Mouse (Mus musculus): ENCODE data around the gene Vmn1r46. TPM values are rescaled to one million over a fixed set of nuclear protein-coding genes. Genes with fewer than 3 reads are reported as not detected.
"Not testable (repeated sequence)": the region's sequence is repeated elsewhere in the genome, so short reads cannot be mapped to it uniquely, and the experiment has no call there.

Vmn1r46 gene
- not detected in 2 replicates for polyA plus RNA-seq (2015; fragmentation: Nextera tagmentation; extraction: Ambion mirVana)

DNA sequence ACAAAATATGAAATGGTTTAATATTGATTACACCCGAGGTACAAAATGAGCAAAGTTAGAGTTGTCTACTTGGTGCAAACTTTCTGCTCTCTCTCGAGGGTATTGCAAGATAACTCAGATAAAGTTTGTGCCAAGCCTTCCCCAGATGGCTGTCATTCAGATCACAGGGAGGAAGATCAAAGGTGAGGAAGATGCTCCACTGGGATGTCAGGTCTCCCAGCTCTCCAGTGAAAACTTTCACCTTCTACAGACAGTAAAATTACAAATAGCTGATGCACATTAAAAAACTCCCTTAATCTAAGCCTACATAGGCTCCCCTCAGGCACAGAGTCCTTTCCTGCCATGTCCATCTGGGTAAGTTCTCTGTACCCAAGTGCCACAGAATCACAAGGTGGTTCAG is at the start of gene Vmn1r46:
Gene Vmn1r46, plus strand, starts transcription at position 301 of the 400 bp plus-strand sequence.
- H3K4me2 ChIP-seq (replicated peaks), result no peak within 1 kb of the TSS

DNA sequence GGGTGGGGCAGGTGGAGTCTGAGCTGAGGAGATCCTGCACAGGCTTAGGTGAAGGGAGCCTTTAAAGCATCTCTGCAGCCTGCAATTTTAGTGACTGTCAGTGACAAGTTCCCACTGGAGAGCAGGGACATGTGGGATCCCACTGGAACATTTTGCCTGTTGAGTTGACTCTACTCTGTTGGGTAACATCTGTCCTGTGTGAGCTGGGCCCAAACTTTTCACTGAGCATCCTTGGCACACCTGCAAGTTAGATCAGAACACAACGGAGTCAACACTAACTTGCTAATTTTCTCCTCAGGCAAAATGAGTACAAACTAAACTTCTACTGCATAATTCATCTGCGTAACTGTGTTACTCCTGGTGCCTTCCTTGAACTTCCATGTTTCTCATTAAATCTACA is 28.6 kb upstream of the Vmn1r46 start, which contains the start of gene Vmn1r45:
Gene Vmn1r45, minus strand, starts transcription at position 101 of the 400 bp plus-strand sequence.
- not testable (repeated sequence) for H3K9me3 ChIP-seq; H3K4me3 ChIP-seq (replicated peaks); H3K4me1 ChIP-seq (replicated peaks); H3K4me2 ChIP-seq (replicated peaks); H3K27me3 ChIP-seq (replicated peaks); ATAC-seq; H3K9ac ChIP-seq; H3K36me3 ChIP-seq; H3K27ac ChIP-seq
- 90% methylated on average over 2 of the region's 2 CpGs for WGBS

More for the DNA sequence above, at the start of gene Vmn1r46:
- 48% methylated on average over 2 of the region's 2 CpGs for WGBS
- no peaks in the 10 kb centered on the region for H3K36me3 ChIP-seq
- no peaks in the 10 kb centered on the region for H3K4me1 ChIP-seq (replicated peaks)
- no peak within 1 kb of the TSS for H3K4me3 ChIP-seq (replicated peaks)
- ATAC-seq, result no peak
- H3K9me3 ChIP-seq, result no peaks in the 10 kb centered on the region
- H3K9ac ChIP-seq, result no peak within 1 kb of the TSS
- H3K27me3 ChIP-seq (replicated peaks), result no peaks in the 10 kb centered on the region
- H3K27ac ChIP-seq, result no peak within 1 kb of the TSS

DNA sequence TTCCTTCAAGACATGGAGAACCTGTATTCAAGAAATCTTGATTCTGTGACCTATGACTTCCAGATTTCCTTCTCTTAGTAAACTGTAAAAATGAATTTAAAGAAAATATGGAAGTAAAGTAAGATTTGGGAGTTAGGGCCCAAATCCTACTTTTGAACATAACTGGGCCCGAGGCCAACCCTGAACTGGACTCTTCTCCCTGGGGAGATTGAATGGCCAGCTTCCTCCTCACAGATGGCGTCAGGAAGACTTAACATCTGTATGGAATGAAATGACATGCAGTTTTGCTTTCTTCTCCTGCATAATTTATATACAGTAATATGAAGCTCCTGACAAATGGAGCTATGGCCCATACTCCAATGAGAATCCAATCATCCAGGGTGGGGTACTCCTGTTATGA is 28.2 kb upstream of the Vmn1r46 start:
- no peaks in the 10 kb centered on the region for H3K9me3 ChIP-seq
- H3K27ac ChIP-seq, result no peak overlapping the region
- ATAC-seq, result no peak
- no peak overlapping the region for H3K4me3 ChIP-seq (replicated peaks)
- H3K27me3 ChIP-seq (replicated peaks), result no peaks in the 10 kb centered on the region
- 68% methylated on average over 2 of the region's 2 CpGs for WGBS
- no peaks in the 10 kb centered on the region for H3K36me3 ChIP-seq
- no peak overlapping the region for H3K9ac ChIP-seq
- H3K4me1 ChIP-seq (replicated peaks), result no peaks in the 10 kb centered on the region
- H3K4me2 ChIP-seq (replicated peaks), result no peak overlapping the region

DNA sequence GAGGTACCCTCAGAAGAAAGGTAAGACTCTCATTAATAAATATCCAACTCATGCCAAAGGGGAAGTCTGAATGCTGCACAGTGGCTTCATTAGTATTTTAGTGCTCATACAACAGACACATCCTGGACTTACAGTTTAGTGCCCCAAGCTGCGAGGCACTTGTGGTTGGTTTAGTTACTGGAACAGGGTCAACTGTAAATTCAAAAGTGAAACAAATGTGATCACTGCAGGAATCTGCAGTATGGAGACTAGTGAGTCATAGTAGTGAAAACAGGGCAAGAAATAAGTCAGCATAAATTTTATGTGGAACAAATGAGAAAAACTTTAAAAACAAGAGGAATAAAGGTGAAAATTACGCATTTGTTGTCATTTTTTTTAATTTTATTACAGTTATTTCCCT is 15.6 kb upstream of the Vmn1r46 start:
- no peak overlapping the region for H3K9ac ChIP-seq
- no peaks in the 10 kb centered on the region for H3K36me3 ChIP-seq
- WGBS, result 77% methylated on average over 2 of the region's 2 CpGs
- H3K4me3 ChIP-seq (replicated peaks), result no peak overlapping the region
- no peak for ATAC-seq
- no peak overlapping the region for H3K4me2 ChIP-seq (replicated peaks)
- H3K27ac ChIP-seq, result no peak overlapping the region
- no peaks in the 10 kb centered on the region for H3K4me1 ChIP-seq (replicated peaks)
- no peaks in the 10 kb centered on the region for H3K27me3 ChIP-seq (replicated peaks)
- no peaks in the 10 kb centered on the region for H3K9me3 ChIP-seq

DNA sequence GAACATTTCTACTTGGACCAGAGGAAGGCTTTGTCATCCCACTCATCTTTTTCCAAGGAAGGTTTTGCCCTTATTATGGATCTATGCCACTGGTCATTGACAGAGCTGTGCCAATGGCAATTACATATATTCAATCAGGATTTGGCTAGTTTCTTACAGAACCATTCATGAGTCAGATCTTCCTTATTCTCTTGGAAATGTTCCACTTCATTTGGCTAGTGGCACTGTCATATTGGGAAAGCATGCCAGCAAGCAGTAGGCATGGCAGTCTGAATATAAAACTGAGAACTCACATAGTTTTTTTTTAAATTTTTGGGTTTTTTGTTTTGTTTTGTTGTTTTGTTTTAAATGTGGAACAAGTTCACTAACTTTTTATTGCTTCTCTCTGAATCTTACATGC is 2.8 kb upstream of the Vmn1r46 start:
- no peaks in the 10 kb centered on the region for H3K4me1 ChIP-seq (replicated peaks)
- no peak overlapping the region for H3K4me2 ChIP-seq (replicated peaks)
- H3K27me3 ChIP-seq (replicated peaks), result no peaks in the 10 kb centered on the region
- H3K9ac ChIP-seq, result no peak overlapping the region
- no peaks in the 10 kb centered on the region for H3K36me3 ChIP-seq
- H3K4me3 ChIP-seq (replicated peaks), result no peak overlapping the region
- no peak for ATAC-seq
- H3K9me3 ChIP-seq, result no peaks in the 10 kb centered on the region
- no peak overlapping the region for H3K27ac ChIP-seq

DNA sequence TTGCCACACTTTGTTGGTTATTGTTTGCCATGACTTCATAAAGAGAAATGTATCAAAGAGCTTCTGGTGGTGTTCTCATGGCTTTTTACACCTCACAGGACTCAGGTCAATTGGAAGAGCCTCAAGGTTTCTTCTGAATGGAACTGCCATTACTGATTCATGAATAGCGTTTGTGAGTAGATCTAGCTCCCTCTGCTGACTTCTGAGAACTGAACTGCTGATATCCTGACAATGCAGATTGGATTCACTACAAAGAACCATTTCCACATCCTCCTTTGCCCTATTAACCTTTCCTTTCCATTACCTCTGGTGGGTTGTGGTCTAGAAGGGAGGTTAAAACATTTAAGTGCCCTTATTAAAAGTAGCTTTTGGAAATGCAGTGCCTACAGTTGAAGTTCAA is 16.9 kb downstream of the Vmn1r46 start:
- no peaks in the 10 kb centered on the region for H3K36me3 ChIP-seq
- no peaks in the 10 kb centered on the region for H3K27me3 ChIP-seq (replicated peaks)

DNA sequence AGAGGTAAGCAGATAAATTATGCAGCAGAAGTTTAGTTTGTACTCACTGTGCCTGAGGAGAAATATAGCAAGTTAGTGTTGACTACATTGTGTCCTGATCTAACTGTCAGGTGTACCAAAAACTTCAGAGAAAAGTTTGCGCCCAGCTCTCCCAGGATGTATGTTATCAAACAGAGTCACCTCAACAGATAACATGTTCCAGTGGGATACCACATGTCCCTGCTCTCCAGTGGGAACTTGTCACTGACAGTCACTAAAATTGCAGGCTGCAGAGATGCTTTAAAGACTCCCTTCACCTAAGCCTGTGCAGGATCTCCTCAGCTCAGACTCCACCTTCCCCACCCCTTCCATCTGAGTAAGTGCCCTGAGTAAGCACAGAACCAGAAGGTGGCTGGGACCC is 46.7 kb downstream of the Vmn1r46 start, which contains the start of gene Vmn1r47:
Gene Vmn1r47, plus strand, starts transcription at position 301 of the 400 bp plus-strand sequence.
- not testable (repeated sequence) for H3K36me3 ChIP-seq; ATAC-seq; H3K4me2 ChIP-seq (replicated peaks); H3K27ac ChIP-seq; H3K9me3 ChIP-seq; H3K9ac ChIP-seq; H3K4me3 ChIP-seq (replicated peaks); H3K27me3 ChIP-seq (replicated peaks); H3K4me1 ChIP-seq (replicated peaks)
- WGBS, result 97% methylated on average over 1 of the region's 1 CpGs

More for the DNA sequence above, 16.9 kb downstream of the Vmn1r46 start:
- WGBS, result 24% methylated on average over 1 of the region's 1 CpGs
- Histone ChIP-seq H3K4me3 (replicated peaks) (no peak overlapping the region), H3K9me3 (no peaks in the 10 kb centered on the region), H3K4me1 (replicated peaks) (no peaks in the 10 kb centered on the region), H3K4me2 (replicated peaks) (no peak overlapping the region), H3K9ac (no peak overlapping the region), H3K27ac (no peak overlapping the region)
- ATAC-seq, result no peak

Other genes with a start within 250 kb of the Vmn1r46 start
- not detected in 2 replicates for gene Vmn1r41, start 228.5 kb upstream of the Vmn1r46 start, polyA plus RNA-seq (2015; fragmentation: Nextera tagmentation; extraction: Ambion mirVana)
- not detected in 2 replicates for gene Vmn1r42, start 92.9 kb upstream of the Vmn1r46 start, polyA plus RNA-seq (2015; fragmentation: Nextera tagmentation; extraction: Ambion mirVana)
- gene Vmn1r43, start 92.9 kb upstream of the Vmn1r46 start, polyA plus RNA-seq (2015; fragmentation: Nextera tagmentation; extraction: Ambion mirVana), result not detected in 2 replicates
- gene Vmn1r44, start 85.7 kb upstream of the Vmn1r46 start, polyA plus RNA-seq (2015; fragmentation: Nextera tagmentation; extraction: Ambion mirVana), result not detected in 2 replicates
- gene Vmn1r45, start 28.7 kb upstream of the Vmn1r46 start, polyA plus RNA-seq (2015; fragmentation: Nextera tagmentation; extraction: Ambion mirVana), result not detected in 2 replicates
- gene Vmn1r47, start 46.8 kb downstream of the Vmn1r46 start, polyA plus RNA-seq (2015; fragmentation: Nextera tagmentation; extraction: Ambion mirVana), result not detected in 2 replicates
- not detected in 2 replicates for gene Vmn1r48, start 67.5 kb downstream of the Vmn1r46 start, polyA plus RNA-seq (2015; fragmentation: Nextera tagmentation; extraction: Ambion mirVana)
- gene Vmn1r49, start 109.2 kb downstream of the Vmn1r46 start, polyA plus RNA-seq (2015; fragmentation: Nextera tagmentation; extraction: Ambion mirVana), result not detected in 2 replicates
- not detected in 2 replicates for gene Vmn1r50, start 132.1 kb downstream of the Vmn1r46 start, polyA plus RNA-seq (2015; fragmentation: Nextera tagmentation; extraction: Ambion mirVana)
- gene Vmn1r51, start 153.3 kb downstream of the Vmn1r46 start, polyA plus RNA-seq (2015; fragmentation: Nextera tagmentation; extraction: Ambion mirVana), result not detected in 2 replicates
- gene Vmn1r52, start 205.5 kb downstream of the Vmn1r46 start, polyA plus RNA-seq (2015; fragmentation: Nextera tagmentation; extraction: Ambion mirVana), result not detected in 2 replicates
- not detected in 2 replicates for gene V1ra8, start 233.5 kb downstream of the Vmn1r46 start, polyA plus RNA-seq (2015; fragmentation: Nextera tagmentation; extraction: Ambion mirVana)